Mouse (Mus musculus) embryo, embryonic 10.5 days (tissue): ENCODE data around the gene Tmod4.
"Not testable (repeated sequence)": the region's sequence is repeated elsewhere in the genome, so short reads cannot be mapped to it uniquely, and the experiment has no call there.

ENCODE experiments used
- DNase-seq: peaks from one replicate; pipeline ENCODE4 v3.0.0-alpha.2; 2015; ENCODE audit warnings: low spot score

Tmod4 gene

DNA sequence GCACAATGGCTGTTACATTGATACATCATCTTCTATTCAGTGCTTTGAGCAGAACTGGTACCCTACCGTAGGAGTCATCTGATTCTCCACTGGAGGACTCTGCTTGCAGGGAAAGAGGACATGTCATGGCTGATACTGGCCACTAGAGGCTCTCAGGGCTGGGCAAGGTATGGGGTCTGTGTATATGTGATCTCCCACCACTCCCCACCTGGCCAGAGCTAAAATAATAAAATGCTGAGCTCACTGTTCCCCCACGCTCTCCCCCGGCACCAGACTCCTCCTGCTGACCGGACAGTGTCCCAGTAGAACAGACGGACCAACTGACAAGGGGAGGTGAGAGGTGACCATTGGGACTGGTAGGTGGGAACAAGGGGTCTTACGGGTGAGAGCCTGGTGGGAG, at the start of gene Tmod4:
Gene Tmod4, plus strand, starts transcription at position 231 of the 400 bp plus-strand sequence.
- peak; percentile 49 for DNase-seq

- DNase-seq: no peak
Observed at GRCm38 (mm10) chr3:95088071-95088470, 36.2 kb upstream of the Tmod4 start.

GRCm38 (mm10) chr3:95100854-95101253, 23.4 kb upstream of the Tmod4 start:
- DNase-seq: no peak

DNA sequence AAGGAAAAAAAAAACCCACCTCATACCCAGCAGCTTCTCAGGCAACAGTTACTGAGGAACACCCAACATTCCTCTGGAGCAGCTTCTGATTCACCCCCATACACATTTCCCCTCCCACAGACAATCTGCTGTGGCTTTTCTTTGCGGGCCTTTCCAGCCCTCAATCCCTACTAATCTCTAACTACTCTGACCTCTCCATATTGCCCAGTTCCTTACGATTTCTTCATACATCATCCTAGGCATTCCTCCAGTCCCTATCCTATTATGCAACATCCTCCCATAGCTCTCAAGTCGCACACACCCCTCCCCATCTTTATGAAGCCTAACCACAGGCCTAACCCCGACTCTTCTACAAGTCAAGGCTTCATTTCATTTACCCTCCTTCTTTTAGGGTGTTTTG, 19.2 kb upstream of the Tmod4 start:
- DNase-seq: no peak

- no peak for DNase-seq
Observed at GRCm38 (mm10) chr3:95105586-95106337, 18.5 kb upstream of the Tmod4 start.

GRCm38 (mm10) chr3:95106338-95107117, 17.7 kb upstream of the Tmod4 start, which contains the start of gene Pip5k1a:
TSS of gene Pip5k1a (minus strand) at chr3:95106930.
- DNase-seq: peak; percentile 100

- DNase-seq: not testable (repeated sequence)
Observed at GRCm38 (mm10) chr3:95107308-95107707, 17.0 kb upstream of the Tmod4 start.

DNA sequence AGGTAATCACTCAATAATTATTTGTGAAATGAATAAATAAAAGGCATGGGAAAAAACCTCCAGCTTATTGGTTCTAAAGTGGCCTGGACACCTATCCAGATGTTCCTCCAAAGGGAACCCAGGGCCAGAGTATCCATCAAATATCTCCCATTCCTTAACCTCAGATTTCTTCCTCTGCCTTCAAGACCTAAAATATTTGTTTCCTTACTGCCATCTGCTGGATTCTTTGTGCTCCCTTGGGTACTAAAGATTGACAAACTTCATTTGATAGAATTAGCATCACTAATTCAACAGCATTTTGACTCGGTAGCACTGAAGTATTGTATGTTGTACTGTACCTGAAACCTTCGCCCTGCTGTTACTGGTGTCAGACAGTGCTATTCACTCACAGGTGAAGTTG, 16.4 kb upstream of the Tmod4 start:
- peak; percentile 32 for DNase-seq

DNA sequence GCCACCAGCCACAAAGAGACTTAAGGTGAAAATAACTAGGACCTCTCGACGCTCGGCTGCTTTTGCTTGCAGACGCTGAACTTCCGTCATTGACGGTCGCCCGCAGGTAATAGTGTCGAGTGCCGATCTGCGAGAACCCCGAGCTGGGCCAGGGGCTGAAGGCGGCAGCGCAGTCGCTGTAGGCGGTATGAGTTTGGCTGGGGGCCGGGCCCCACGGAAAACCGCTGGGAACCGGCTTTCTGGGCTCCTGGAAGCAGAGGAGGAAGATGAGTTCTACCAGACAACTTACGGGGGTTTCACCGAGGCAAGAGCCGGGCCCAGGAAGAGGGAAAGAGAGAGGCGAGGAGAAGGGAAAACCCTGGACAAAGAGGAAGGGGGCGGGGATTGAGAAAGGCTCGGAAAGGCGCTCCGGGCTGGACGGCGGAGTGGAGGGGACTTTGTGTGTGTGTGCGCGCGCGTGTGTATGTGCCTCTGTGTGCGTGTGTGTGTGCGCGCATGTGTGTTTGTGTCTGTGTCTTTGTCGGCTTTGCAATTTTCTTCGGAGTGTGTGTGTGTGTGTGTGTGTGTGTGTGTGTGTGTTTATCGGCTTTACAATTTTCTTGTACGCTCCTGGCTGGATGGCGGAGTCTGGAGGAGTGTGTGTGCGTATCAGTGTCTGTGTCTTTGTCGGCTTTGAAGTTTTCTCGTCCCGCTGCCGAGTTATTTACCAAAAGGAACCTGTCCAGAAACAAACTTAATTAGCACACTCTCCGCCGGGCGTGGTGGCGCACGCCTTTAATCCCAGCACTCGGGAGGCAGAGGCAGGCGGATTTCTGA, 13.2 kb upstream of the Tmod4 start, which contains the start of gene Vps72:
Gene Vps72, plus strand, starts transcription at position 112 of the 816 bp plus-strand sequence.
- DNase-seq: peak; percentile 96

GRCm38 (mm10) chr3:95112760-95113159, 11.5 kb upstream of the Tmod4 start:
- DNase-seq: no peak

DNA sequence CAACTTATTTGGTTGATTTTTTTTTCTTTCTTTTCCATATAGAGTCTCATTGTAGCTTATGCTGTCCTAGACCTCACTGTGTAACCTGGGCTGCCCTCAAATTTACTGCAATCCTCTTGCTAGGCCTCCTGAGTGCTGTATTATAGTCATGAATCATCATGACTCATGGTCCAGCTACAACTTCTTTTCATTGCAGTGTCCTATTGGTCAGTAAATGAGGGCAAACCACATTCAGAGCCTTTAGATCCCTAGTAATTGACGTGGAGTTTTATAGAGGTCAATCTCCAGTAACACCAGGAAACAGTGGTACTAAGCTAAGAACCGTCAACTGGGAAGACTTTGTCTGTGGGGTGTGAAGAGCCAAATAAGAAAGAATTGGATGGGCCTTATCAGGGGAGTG, 6.5 kb upstream of the Tmod4 start:
- no peak for DNase-seq

GRCm38 (mm10) chr3:95121580-95121979, 2.7 kb upstream of the Tmod4 start:
- no peak for DNase-seq

DNA sequence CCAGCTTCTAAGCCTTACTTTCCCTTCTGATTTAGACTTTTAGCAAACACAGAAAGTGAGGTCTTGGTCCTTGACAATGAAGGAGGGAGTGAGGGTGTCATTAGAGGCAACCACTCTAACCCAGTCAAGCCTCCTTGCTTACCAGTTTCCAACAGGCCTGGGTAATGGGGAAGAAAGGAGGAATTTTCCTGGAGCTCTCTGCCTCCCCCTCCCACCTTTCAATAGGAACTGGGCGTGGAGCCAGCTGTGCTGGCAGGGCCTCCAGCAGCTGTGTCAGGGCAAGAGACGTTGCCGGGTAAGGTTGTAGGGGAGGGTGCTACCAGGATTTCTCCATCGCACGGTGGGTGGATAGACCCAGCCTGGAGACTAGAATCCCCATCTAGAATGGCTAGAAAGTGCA, 696 bp downstream of the Tmod4 start:
- DNase-seq: no peak

DNA sequence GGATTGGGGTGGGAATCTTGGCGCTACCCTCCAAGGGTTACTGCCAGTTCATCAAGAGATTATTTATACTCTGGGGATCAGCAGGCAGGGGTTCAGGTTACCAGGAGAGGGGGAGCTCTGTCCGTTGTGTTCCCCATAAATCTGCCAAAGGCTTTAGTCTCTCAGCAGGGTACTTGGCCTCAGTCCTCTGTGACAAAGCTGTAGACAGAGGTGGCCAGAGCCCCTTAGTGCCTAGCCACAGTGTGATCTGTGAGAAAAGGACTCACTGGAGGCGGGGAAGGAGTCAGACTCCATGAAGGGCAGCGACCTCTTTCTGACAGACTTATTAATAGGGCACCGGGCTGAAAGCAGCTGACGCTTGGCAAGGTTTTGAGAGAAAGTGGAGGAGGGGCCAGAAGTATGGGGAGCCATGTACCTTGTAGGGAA, 5.0 kb downstream of the Tmod4 start:
- DNase-seq: peak; percentile 49

DNA sequence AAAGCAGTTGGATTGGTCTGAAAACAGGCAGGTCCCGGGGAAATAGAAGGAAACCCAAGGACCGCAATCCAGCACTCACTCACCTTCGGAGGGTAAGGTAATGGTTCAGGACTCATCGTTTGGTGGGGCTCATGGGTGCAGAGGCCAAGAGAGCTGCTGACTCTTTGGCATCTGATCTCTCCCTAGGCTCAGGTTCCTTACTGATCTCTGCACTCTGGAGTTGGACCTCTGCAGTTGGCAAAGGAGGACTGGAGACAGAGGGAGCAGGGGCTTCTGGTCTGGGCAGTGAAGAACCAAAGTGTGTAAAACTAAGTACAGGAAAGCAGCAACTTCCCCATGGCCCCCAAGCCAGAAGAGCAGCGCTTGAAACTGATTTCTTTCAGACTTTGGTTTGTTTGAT, 5.8 kb downstream of the Tmod4 start:
- DNase-seq: no peak

DNA sequence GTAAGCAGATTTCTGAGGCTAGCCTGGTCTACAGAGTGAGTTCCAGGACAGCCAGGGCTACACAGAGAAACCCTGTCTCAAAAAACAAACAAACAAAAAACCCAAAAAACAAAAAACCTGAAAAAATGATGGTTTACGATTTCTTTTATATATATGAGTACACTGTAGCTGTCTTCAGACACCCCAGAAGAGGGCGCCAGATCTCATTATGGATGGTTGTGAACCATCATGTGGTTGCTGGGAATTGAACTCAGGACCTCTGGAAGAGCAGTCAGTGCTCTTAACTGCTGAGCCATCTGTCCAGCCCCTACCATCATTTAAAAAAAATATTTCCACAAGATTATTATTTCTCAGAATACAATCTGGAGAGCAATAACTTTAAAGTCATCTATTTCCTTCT, 8.1 kb downstream of the Tmod4 start:
- not testable (repeated sequence) for DNase-seq

DNA sequence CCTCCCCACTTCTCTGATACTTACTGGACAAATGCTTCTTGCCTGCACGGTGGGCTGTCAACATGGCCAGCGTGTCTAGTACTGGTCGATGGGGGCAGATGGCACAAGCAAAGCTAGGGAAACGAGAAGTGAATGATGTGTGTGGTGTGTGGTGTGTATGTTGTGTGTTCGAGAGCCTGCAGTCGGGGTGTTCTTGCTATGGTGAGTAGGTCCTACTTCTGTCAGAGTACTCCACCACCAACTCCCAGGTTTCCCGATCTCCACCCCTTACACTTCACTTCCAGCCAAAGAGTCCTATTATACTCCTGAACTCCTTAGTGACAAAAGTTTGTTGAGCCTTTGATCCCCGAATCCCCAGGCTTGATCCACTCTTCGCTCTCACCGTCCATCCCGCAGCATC, 8.9 kb downstream of the Tmod4 start:
- no peak for DNase-seq

GRCm38 (mm10) chr3:95133680-95134101, 9.4 kb downstream of the Tmod4 start, which contains the start of the genes Scnm1 and Lysmd1:
TSS of gene Scnm1 (minus strand) at chr3:95134011.
TSS of gene Lysmd1 (plus strand) at chr3:95134088.
- peak; percentile 97 for DNase-seq

DNA sequence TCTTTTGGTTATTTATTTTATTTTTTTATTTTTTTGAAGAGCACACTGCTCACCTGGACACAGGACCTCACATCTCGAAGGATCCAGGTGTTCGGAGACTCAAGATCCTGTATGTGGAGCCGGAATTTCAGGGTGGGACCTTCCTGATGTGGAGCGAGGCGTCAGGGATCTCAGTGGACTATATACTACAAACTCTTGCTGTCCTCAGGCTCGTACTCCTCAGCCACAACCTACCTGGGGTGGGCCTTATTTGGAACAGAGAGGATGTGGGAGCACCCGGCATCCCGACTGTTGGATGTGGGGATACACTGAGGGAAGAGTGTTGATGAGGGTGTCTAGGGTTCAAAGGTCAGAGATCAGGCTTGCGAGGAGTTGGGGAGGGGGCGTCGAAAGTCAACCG, 9.9 kb downstream of the Tmod4 start:
- DNase-seq: not testable (repeated sequence)

DNA sequence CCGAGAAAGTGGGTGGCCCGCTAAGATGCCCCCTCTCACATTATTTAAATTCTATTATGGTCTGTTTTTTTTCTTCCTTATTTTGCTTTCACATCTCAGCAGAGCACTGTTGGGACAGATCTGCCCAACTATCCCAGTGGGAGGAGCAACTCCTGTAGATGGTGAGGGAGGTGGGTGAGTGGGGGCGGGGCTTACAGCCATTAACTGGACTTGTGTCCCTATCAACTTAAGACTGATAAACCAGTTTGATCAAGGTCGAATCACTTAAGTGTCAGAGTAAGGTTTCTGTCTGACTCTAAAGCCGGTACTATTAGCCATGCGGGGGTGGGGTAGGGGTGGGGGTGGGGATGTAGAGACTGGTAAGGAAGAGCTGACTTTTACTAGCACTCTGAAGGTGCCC, 10.7 kb downstream of the Tmod4 start:
- DNase-seq: peak; percentile 40

DNA sequence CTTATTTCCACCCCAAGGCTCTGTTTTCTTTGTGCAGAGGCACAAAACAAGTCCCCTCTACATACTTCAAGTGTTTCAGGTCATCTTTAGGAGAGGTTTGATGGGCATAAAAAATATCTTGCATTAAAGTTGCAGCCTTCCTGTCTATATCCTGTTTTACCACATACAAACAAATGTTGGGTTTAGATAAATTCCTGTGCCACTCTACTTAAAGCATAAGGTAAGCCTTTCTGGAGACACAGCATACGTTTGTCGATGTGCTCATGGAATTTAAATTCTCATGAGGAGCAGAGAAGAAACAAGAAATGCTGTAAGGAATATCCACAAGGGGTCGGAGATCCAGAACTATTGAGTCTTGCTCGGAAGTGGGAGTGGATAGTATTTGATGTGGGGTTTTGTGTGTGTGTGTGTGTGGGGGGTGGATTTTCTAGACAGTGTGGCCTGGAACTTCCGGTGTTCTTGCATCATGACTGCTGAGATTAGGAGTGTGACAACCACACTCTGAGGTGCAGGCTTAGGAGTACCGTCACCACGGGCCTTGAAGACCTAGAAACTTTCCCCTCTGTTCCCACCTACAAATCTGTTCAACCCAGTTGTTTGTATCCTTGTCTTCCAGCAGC, 11.3 kb downstream of the Tmod4 start:
- no peak for DNase-seq

DNA sequence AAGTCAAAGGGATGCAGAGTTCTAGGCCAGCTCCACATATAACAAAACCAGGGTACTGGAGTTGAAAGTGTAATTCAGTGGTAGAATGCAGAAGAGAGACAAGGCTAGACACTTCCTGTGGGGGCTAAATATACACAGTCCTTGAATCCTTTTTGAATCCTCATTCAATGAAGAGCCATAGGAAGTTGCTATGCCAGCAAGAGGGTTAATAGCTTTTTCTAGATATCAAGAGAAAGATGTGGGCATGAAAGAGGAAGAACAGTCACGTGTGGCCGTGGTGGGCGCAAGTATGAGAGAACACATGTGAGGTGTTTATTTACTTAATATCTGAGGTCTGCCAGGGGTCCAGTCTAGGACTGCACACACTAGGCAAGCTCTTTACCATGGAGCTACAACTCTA, 12.1 kb downstream of the Tmod4 start:
- DNase-seq: no peak
